Mouse (Mus musculus) fat pad, adult 2 months (tissue): ENCODE measurements around the gene Socs3.
A peak's percentile ranks its signal among the peaks of the same experiment; 100 is the strongest.

Experiments used
- DNase-seq: peaks from one replicate; pipeline ENCODE4 v3.0.0-alpha.2; 2011; ENCODE audit warnings: low read depth, low spot score; ENCODE audit errors: extremely low read depth

The Socs3 gene

GRCm38 (mm10) chr11:117930781-117931338 is 39.0 kb downstream of the Socs3 start:
- no peak for DNase-seq

DNA sequence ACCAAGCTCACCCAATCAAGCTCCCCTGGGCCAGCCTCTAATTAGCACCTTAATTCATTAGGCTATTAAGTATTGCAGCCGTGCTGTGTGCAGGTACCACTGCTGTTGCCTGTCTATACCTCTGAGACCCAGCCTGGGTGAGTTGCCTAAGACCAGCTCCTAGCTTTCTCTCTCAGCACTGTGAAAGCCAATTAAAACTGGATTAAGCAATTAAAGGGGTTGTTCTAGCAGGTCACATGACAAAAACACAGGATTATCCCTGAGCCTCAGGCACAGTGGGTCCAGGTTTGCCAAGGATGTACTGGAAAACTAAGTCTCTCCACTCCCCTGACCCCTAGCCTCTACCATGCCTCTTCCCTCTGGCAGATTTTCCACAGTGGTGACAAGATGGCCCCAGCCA is 44.3 kb downstream of the Socs3 start:
- DNase-seq: peak; percentile 94

- DNase-seq: no peak
These were observed 45.4 kb downstream of the Socs3 start for GRCm38 (mm10) chr11:117924466-117924865.

GRCm38 (mm10) chr11:117923279-117923678 is 46.6 kb downstream of the Socs3 start:
- no peak for DNase-seq

DNA sequence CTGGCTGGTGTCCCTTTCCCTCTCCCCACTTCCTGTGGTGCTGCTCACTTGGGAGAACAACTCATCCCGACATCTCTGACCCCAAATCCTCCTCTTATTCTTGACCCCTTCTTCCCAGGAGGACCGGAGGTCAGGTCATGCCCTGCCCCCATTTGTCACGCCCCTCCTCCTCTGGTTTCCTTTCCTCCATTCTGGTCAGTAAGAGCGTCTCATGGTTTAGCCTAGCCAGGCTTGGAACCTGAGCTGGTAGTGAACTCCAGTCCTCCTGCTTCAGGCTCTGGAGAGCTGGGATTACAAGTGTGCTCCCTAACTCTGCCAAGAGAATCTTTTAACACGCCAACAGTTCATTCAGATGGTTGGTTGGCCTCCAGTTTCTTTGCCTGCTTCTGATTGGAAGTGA is 50.6 kb downstream of the Socs3 start:
- no peak for DNase-seq

DNA sequence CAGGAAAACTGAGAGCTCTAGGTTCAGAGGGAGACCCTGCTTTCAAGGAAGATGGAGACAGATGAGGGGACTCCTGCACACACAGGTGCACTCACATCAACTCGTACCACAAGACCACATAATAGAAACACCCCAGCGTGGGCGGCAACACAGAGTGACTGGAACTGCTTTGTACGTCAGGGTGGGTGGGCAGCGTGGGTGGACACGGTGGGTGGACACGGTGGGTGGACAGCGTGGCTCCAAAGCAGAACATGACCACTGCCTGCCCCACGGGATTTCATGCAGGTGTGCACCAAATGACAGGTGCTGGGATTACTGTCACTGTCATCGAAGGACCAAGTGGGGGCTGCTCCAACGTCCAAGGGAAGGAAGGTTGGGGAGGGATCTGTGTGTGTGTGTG is 51.3 kb downstream of the Socs3 start:
- DNase-seq: no peak
